Mouse (Mus musculus) limb, embryonic 12.5 days (tissue): Measurements from ENCODE around the gene Ncan. TPM values are rescaled to one million over a fixed set of nuclear protein-coding genes. Genes with fewer than 3 reads are reported as not detected.

Source experiments
- ATAC-seq: fragments of 200-750 bp; cut with Nextera tagmentation; 2 replicates; pipeline ENCODE4 v1.8.0; 2017; ENCODE audit warnings: low read depth, moderate TSS enrichment; ENCODE audit not compliant: insufficient number of reproducible peaks, insufficient read depth, low FRiP score, low TSS enrichment
- H3K27ac ChIP-seq: fragments of 300-500 bp; sonication (generic); 2 replicates; pipeline ENCODE4 v1.5.1; 2016; ENCODE audit warnings: mild to moderate bottlenecking, moderate library complexity
- H3K27me3 ChIP-seq: fragments of 300-500 bp; sonication (generic); 2 replicates; pipeline ENCODE4 v1.6.1; 2016; ENCODE audit warnings: mild to moderate bottlenecking, moderate library complexity
- H3K36me3 ChIP-seq: fragments of 300-500 bp; sonication (generic); 2 replicates; pipeline ENCODE4 v1.6.1; 2016; ENCODE audit warnings: mild to moderate bottlenecking, moderate library complexity
- H3K4me1 ChIP-seq: fragments of 300-500 bp; sonication (generic); replicated peaks from 2 replicates; pipeline ENCODE4 v1.6.1; 2016
- H3K4me2 ChIP-seq: fragments of 300-500 bp; sonication (generic); 2 replicates; pipeline ENCODE4 v1.6.1; 2016; ENCODE audit warnings: mild to moderate bottlenecking, moderate library complexity
- H3K4me3 ChIP-seq: fragments of 300-500 bp; sonication (generic); replicated peaks from 2 replicates; pipeline ENCODE4 v1.5.1; 2016; ENCODE audit warnings: mild to moderate bottlenecking
- H3K9ac ChIP-seq: fragments of 300-500 bp; sonication (generic); replicated peaks from 2 replicates; pipeline ENCODE4 v1.6.1; 2016; ENCODE audit warnings: mild to moderate bottlenecking, moderate library complexity
- H3K9me3 ChIP-seq: fragments of 300-500 bp; sonication (generic); 2 replicates; pipeline ENCODE4 v1.6.1; 2016; ENCODE audit warnings: mild to moderate bottlenecking, moderate library complexity
- WGBS: fragments of 180-500 bp; shearing (Covaris S2); methylation state at CpG from one replicate; pipeline ENCODE4 v1.1.7; 2016; 5-methylcytosine and 5-hydroxymethylcytosine counted together
- polyA plus RNA-seq: library from polyadenylated mRNA; unstranded; fragments of >200 nt; fragmentation: Nextera tagmentation; extraction: Ambion mirVana; gene quantifications from 2 replicates; pipeline ENCODE4 v1.2.1, GENCODE M21; 2016

The Ncan gene
- polyA plus RNA-seq, 1 experiment from 2014 or later, result 0.56 TPM

DNA sequence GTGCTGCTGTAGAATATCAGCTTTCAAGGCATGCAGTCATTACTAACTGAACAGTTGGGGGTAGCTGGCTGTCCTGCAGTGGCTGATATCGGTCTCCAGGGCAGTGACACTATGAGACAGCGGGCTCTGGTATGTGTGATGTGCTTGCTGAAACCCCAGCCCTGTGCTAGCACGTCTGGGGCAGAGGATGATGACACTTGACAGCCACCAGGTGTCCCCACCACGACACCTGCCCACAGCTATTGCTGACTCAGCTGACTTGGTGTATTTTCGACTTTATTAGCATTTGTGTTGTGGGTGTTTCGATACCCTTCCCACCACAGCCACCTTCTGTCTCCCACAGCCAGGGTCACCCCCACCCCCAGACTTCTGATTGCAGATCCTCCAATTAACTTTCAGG, 16.2 kb downstream of the Ncan start:
- H3K4me3 ChIP-seq, result no peak overlapping the region
- H3K4me1 ChIP-seq, result no peaks in the 10 kb centered on the region
- no peak overlapping the region for H3K4me2 ChIP-seq
- peaks cover 43% of the 10 kb centered on the region for H3K27me3 ChIP-seq
- no peak for ATAC-seq
- H3K36me3 ChIP-seq, result no peaks in the 10 kb centered on the region
- H3K9me3 ChIP-seq, result no peaks in the 10 kb centered on the region
- H3K27ac ChIP-seq, result no peak overlapping the region
- no peak overlapping the region for H3K9ac ChIP-seq
- WGBS, result 20% methylated on average over 6 of the region's 6 CpGs

- Histone ChIP-seq H3K9ac (0 out of 2 replicates have a peak overlapping the region, but pooled peaks have one; percentile 0), H3K36me3 (no peaks in the 10 kb centered on the region), H3K4me2 (no peak overlapping the region), H3K27ac (no peak overlapping the region), H3K9me3 (peaks cover 5% of the 10 kb centered on the region; the same call in 1 of the 2 replicates), H3K27me3 (peaks cover 21% of the 10 kb centered on the region), H3K4me1 (no peaks in the 10 kb centered on the region), H3K4me3 (no peak overlapping the region)
- no peak for ATAC-seq
- 84% methylated on average over 8 of the region's 8 CpGs for WGBS
Observed at GRCm38 (mm10) chr8:70100241-70100640, 20.4 kb downstream of the Ncan start.

DNA sequence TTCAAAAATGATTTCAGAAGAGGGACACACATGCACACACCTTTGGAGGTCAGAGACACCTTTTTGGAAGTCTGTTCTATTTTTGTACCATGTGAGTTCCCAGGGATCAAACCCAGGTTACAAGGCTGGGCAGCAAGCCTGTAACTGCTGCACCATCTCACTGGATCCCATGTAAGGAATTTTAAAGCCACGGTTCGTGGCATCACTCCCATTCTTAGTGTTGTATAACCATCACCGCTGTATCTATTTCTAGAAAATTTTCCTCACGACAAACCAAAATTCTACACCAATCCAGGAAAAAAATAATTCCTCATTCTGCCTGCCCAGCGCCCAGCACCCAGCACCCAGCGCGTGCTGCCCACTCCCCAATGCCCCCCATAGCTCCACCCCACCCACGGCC, 21.4 kb downstream of the Ncan start:
- 73% methylated on average over 8 of the region's 8 CpGs for whole genome bisulfite sequencing
- ATAC-seq, result no peak
- H3K36me3 ChIP-seq, result no peaks in the 10 kb centered on the region
- no peak overlapping the region for H3K4me3 ChIP-seq
- no peak overlapping the region for H3K9ac ChIP-seq
- peaks cover 18% of the 10 kb centered on the region for H3K27me3 ChIP-seq
- H3K4me2 ChIP-seq, result no peak overlapping the region
- H3K4me1 ChIP-seq, result no peaks in the 10 kb centered on the region
- H3K27ac ChIP-seq, result no peak overlapping the region
- H3K9me3 ChIP-seq, result peaks cover 5% of the 10 kb centered on the region; the same call in 1 of the 2 replicates

GRCm38 (mm10) chr8:70092786-70093185, 27.9 kb downstream of the Ncan start:
- H3K9ac ChIP-seq, result no peak overlapping the region
- H3K9me3 ChIP-seq, result peaks cover 2% of the 10 kb centered on the region; the same call in 1 of the 2 replicates
- H3K4me1 ChIP-seq, result peaks cover 5% of the 10 kb centered on the region; the same call in 1 of the 2 replicates
- no peak for ATAC-seq
- H3K4me2 ChIP-seq, result no peak overlapping the region
- H3K27ac ChIP-seq, result no peak overlapping the region
- H3K27me3 ChIP-seq, result peaks cover 63% of the 10 kb centered on the region
- 42% methylated on average over 8 of the region's 8 CpGs for WGBS
- H3K4me3 ChIP-seq, result no peak overlapping the region
- H3K36me3 ChIP-seq, result no peaks in the 10 kb centered on the region

DNA sequence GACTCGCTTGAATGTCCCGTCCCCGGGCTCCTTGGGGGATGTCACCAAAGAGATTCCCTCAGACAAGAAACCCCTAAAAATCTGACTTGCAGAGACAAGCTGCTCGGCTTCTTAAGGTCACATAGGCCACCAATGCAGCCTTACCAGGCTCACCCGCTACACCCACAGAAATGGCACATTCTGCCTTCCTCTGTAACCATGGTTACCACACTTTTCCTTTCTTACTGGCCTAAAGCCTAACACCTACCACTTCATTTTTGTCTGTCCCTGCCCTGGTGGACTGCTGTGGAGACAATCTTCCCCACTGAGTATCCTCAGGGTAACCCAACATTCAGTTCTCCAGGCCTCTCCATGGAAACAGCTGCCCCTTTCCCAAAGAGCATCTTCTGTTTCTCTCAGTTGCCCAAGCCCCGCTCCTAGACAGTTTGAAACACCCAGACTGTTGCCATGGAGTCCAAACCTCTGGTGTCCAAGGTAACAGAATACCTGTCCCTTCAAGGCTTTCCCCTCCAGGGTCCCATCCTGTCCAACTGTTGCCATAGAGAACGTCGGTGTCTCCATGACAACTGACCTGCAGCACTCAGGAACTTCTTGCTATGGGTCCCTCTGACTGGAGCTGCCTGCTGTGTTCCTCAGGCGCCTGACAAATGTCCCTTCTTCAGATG, 31.2 kb downstream of the Ncan start:
- 64% methylated on average over 9 of the region's 9 CpGs for WGBS
- H3K4me3 ChIP-seq, result no peak overlapping the region
- H3K4me2 ChIP-seq, result no peak overlapping the region
- peaks cover 92% of the 10 kb centered on the region for H3K27me3 ChIP-seq
- H3K9ac ChIP-seq, result no peak overlapping the region
- H3K9me3 ChIP-seq, result no peaks in the 10 kb centered on the region
- no peak for ATAC-seq
- peaks cover 10% of the 10 kb centered on the region for H3K4me1 ChIP-seq
- H3K27ac ChIP-seq, result no peak overlapping the region
- H3K36me3 ChIP-seq, result no peaks in the 10 kb centered on the region

DNA sequence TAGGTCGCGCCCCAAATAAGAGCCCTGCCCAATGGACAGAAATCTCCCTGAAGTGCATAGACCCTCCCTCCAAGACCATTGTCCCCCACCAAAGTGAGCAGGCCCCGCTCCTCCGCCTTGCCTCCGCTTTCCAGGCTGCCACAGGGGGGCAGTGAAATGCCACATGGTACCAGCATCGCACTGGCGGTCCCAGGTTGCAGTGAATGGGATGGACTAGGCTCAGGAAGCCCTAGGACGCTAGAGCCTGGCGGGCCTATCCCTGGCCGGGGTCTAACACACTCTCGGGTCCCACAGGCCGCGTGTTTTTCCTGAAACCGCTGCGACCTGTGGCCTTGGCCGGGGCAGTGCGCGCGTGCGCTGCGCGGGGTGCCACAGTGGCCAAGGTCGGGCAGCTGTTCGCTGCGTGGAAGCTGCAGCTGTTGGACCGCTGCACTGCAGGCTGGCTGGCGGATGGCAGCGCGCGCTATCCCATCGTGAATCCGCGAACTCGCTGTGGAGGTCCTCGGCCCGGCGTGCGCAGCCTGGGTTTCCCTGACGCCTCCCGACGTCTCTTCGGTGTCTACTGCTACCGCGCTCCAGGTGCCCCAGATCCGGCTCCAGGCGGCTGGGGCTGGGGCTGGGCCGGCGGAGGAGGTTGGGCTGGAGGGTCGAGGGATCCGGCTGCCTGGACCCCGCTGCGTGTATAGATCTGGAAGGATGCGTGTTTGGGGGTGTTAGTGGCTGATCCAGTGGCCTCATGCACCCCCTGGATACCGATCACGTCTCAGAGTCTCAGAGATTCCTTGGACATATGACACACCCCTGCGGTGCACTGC, 32.6 kb downstream of the Ncan start:
- Histone ChIP-seq H3K4me3 (peak overlapping the region; percentile 44), H3K27ac (no peak overlapping the region), H3K36me3 (no peaks in the 10 kb centered on the region), H3K27me3 (peaks cover 93% of the 10 kb centered on the region), H3K9me3 (no peaks in the 10 kb centered on the region), H3K4me2 (peak overlapping the region; percentile 80), H3K9ac (peak overlapping the region; percentile 57), H3K4me1 (peaks cover 24% of the 10 kb centered on the region)
- 5% methylated on average over 56 of the region's 56 CpGs for WGBS
- ATAC-seq, result peak; percentile 69

DNA sequence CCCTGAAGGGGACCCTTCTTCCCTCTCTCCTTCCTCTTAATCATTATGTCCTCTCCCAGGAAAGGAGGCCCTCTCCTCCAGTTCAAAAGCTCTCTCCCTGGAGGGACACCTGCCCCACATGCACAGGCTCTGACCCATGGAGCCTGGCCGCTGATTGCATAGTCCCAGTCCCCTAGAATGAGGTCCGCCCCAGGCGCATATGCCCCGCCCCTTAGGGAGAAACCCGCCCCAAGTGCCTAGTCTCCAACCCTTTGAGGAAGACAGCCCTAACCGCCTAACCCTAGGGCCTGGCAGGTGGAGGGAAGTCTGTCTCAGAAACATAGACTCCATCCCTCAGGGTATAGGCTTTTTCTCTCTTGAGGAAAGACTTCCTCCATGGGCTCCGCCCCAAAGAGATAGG, 33.4 kb downstream of the Ncan start:
- Histone ChIP-seq H3K4me1 (peaks cover 24% of the 10 kb centered on the region), H3K4me2 (no peak overlapping the region), H3K9me3 (no peaks in the 10 kb centered on the region), H3K36me3 (no peaks in the 10 kb centered on the region), H3K27me3 (peaks cover 100% of the 10 kb centered on the region), H3K9ac (no peak overlapping the region), H3K4me3 (0 out of 2 replicates have a peak overlapping the region, but pooled peaks have one; percentile 44), H3K27ac (no peak overlapping the region)
- WGBS, result 5% methylated on average over 7 of the region's 7 CpGs
- ATAC-seq, result no peak

DNA sequence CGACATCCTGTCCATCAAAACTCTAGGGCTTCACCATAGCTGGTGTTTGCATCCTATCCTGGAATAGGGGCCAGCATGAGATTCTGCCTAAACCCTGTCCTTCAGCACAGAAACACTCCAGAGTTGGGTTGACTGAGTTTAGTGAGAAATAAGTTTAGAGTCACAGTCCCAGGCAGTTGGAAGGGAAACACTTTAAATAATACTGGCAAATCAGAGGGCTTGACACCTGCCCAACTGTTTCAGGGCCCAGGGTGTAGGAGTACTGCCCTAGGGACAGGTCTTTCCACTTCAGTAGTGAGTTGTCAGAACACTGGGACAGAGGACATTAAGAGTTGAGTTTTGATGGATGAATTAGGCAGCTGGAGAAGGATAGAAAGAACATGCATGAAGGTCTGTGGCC, 34.5 kb downstream of the Ncan start:
- no peak for ATAC-seq
- H3K27ac ChIP-seq, result no peak overlapping the region
- peaks cover 99% of the 10 kb centered on the region for H3K27me3 ChIP-seq
- peaks cover 24% of the 10 kb centered on the region for H3K4me1 ChIP-seq
- no peaks in the 10 kb centered on the region for H3K36me3 ChIP-seq
- no peak overlapping the region for H3K4me2 ChIP-seq
- H3K9ac ChIP-seq, result no peak overlapping the region
- H3K9me3 ChIP-seq, result 0 out of 2 replicates have a peak, but pooled peaks cover 2% of the 10 kb centered on the region
- no peak overlapping the region for H3K4me3 ChIP-seq
- WGBS, result 46% methylated on average over 1 of the region's 1 CpGs

- no peak for ATAC-seq
- Histone ChIP-seq H3K36me3 (no peaks in the 10 kb centered on the region), H3K9me3 (0 out of 2 replicates have a peak, but pooled peaks cover 3% of the 10 kb centered on the region), H3K27ac (no peak overlapping the region), H3K4me1 (peaks cover 24% of the 10 kb centered on the region), H3K9ac (peak overlapping the region; percentile 47; the same call in 1 of the 2 replicates), H3K4me3 (peak overlapping the region; percentile 43), H3K27me3 (peaks cover 85% of the 10 kb centered on the region), H3K4me2 (peak overlapping the region; percentile 75)
- WGBS, result 2% methylated on average over 70 of the region's 71 CpGs
Observed at GRCm38 (mm10) chr8:70084191-70085065, 36.2 kb downstream of the Ncan start.

GRCm38 (mm10) chr8:70083285-70083684, 37.4 kb downstream of the Ncan start, which contains the start of gene Hapln4:
TSS of gene Hapln4 (plus strand) at chr8:70083457.
- H3K27ac ChIP-seq, result no peak within 1 kb of the TSS
- peak within 1 kb of the TSS; percentile 47; the same call in 1 of the 2 replicates for H3K9ac ChIP-seq
- H3K4me3 ChIP-seq, result peak within 1 kb of the TSS; percentile 43
- H3K4me2 ChIP-seq, result peak within 1 kb of the TSS; percentile 75
- 0 out of 2 replicates have a peak, but pooled peaks cover 3% of the 10 kb centered on the region for H3K9me3 ChIP-seq
- 1% methylated on average over 26 of the region's 26 CpGs for WGBS
- no peaks in the 10 kb centered on the region for H3K36me3 ChIP-seq
- peaks cover 73% of the 10 kb centered on the region for H3K27me3 ChIP-seq
- no peak for ATAC-seq
- peaks cover 23% of the 10 kb centered on the region for H3K4me1 ChIP-seq
